Mouse (Mus musculus) fat pad, adult 2 months (tissue): ENCODE data around the gene Limk1.

ENCODE experiments used
- DNase-seq: peaks from one replicate; pipeline ENCODE4 v3.0.0-alpha.2; 2011; ENCODE audit warnings: low read depth, low spot score; ENCODE audit errors: extremely low read depth

The Limk1 gene

DNA sequence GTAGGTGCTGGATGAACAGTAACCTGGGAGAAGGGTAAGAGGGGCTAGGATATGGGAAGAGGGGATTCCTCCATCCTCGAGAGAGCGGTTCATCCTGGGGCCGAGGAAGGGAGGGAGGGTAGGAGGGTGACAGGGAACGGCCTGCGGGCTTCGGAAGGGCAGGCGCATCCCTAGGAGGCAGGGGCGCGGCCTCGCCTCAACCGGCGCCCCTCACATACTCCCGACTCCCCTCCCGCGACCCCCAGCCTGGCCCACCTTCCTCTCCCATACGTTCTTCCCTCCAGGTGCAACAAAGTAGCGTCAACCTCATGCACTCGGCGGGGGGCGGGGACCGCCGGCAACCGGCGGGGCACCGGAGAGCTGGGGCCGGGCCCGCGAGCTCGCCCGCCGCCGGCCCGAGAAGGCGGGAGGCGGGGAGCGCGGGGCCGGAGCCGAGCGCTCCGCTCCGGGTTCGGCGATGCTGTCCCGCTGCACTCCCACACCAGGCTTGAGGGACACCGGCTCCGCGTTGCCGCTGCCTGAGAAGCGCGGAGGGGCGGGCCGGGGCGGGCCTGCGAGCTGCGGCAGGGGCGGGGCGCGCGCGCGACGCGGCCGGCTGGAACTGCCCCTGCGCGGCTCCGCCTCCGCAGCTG is at the start of gene Limk1:
Limk1 (minus strand) TSS at position 513 of the 632 bp plus-strand sequence.
- DNase-seq = no peak

DNA sequence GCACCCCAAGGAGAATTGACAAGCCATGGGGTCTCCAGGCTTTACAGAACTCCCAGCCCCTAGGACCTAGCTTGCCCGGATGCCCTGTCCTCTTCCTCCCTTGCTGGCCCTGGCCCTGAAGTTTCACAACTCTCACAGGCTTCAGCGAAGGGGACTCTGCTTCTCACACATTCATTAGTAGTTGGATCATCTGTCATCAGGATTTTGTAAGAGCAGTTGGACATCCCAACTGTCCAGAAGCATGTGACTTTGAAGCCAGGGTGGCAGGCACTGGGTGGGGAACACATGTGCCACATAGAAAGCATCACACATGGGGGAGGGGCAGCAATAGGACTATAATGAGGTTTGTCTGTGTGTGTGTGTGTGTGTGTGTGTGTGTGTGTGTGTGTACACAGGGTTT is 46.5 kb upstream of the Limk1 start:
- DNase-seq = no peak

DNA sequence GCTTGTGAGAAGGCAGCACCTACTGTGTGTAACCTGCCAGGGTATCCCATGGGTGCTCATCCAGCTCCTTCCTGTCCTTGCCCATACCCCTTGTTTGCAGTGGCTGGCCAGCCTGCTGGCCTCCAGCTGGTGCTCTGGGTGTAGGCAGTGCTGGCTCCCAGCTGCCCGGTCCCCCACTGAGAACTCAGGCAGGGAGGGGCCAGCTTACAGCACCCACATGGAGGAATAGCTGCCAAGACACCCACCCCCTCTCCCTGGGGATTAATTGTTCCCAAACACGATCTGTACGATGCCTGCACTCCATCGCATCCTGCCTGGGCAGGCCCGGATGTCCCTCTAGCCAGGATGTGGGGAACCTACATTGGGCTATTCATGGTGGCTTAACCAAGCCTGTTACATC is 45.7 kb upstream of the Limk1 start:
- peak; percentile 8 for DNase-seq

DNA sequence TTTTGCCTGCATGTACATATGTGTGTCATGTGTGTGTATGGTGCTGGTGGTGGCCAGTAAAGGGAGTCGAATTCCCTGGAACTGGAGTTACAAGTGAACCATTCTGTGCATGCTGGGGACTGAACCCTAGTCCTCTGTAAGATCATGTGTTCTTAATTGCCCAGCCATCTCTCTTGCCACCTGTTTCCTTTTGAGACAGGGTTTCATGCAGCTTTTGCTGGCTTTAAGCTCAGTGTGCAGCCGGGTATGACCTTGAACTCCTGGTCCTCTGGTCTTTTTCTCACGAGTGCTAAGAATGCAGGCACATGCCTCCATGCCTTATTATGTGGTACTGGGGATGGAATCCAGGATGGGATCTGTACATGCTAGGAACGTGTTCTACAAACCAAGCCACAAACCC is 44.8 kb upstream of the Limk1 start:
- no peak for DNase-seq

DNA sequence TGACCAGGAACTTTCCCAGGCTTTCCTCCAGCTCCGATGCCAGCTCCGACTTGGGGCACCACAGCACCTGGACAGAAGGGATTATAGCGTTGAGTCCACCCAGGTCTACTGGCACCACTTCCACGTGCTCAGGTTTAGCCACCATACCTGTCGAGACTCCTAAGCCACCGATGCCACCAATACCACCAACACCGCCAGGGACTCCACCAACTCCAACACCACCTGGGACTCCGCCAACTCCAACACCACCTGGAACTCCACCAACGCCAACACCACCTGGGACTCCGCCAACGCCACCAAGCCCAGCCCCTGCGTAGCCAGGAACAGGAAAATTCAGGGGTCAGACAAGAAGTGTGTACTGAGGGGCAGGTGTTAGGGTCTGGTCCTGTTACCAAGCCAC is 40.7 kb upstream of the Limk1 start:
- no peak for DNase-seq

DNA sequence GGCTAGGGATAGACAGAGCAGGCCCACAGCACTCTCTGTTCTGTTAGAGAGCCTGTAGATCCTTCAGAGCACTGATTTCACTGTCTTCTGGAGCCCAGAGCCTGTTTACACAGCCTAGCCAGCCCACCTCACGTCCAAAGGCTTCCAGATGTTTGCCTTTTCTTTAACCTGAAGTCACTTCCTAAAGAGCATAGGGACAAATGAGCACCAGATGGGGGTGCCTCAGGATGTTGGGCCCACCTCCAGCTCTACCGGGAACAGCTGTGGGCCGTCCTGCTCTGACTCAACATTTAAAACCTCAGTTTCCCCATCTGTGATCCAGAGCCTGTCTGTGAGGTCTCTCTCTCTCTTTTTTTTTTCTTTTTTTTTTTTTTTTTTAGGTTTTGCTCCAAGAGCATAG is 40.1 kb upstream of the Limk1 start:
- DNase-seq = no peak

DNA sequence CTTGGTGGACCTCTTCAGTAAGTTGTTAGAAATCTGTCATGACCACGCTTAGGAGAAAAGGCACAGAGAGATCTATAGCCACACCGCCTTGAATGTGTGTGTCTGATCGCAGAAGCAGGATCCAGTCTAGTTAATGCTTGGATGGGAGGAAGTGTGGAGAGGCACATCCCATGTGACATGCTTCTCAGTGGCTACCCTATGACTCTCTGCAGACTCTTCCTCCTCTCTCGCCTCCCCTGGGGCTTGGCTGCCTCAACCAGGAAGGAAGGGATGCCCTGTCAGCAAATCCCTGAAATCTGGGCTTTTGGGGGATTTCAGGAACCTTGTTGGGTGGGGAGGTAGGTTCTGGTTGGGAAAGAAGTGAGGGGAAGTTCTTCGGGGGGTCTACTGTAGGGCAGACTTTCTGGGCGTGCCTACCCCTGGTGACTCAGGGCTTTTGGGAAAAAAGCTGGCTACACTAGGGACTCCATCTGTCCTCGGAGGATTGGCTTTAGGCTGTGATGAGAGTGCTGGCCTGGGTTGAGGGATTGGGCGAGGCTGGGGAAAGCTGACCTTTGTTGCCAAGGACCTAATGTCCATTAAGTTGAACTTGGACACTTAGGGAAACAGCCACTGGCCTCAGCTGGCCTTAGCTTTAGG is 38.7 kb upstream of the Limk1 start:
- no peak for DNase-seq

DNA sequence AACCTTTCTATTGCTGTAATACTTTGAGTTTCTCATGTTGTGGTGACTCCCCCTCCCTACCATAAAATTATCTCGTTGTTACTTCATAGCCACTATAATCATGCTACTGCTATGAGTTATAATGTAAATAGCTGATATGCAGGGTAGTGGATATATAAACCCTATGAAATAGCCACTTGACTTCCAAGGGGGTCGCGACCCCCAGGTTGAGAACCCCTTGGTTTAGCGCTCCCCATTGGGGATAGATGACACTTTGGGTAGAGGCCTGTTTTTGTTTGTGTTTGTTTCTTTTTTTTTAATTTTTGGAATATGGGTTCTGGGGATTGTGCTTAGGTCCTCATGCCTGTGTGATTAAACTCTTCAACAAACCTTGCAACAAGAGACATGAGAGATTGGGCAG is 36.9 kb upstream of the Limk1 start:
- DNase-seq = no peak

DNA sequence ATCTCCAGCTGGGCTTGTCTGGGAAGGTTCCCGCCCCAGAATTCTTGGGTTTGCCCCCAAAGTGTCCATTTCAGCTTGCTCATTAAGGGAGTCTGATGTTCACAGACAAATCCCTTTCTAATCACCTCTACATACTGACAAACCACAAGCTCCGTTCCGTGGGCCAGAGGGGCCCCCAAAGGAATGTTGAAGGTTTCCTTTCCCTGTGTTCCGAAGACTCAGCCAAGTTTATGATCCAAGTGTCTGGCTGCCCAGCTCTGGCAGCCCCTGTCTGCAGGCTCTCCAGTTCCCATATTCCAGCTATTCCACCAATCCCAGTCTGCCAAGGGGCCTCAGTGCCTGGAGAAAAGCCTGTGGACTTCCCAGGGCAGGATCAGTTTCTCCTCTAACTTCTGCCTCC is 31.7 kb upstream of the Limk1 start:
- DNase-seq = no peak

DNA sequence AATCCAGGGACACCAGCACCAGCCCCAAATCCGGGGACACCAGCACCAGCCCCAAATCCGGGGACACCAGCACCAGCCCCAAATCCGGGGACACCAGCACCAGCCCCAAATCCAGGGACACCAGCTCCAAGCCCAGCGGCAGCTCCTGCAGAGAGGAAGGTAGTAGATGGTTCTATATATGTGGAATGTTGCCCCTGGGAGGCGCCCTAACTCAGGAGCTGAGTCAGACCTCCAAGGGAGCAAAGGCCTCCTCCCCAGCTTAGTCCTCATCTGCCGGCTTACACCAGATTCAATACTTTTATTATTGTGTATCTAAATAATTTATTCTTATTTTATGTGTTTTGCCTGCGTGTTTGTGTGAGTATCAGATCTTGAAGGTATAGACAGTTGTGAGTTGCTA is 22.7 kb upstream of the Limk1 start:
- DNase-seq = no peak

DNA sequence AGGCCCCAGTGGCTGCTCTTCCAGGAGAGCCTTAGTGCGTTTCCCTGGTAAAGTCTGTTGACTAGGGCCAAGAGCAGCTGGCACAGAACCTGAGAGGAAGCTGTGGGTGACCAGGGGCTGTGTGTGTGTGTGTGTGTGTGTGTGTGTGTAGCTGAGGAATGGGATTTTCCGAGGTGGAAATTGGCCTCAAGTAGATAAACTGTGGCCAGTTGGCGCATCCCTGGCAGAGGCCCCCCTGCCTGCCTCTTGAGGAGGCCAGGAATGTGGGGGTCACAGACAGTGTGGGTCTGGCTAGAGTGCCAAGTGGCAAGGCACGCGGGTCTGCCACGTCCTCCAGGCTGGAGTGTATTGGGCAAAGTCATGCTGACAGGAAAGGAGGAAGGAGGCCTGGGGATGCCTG is 20.9 kb upstream of the Limk1 start:
- no peak for DNase-seq

DNA sequence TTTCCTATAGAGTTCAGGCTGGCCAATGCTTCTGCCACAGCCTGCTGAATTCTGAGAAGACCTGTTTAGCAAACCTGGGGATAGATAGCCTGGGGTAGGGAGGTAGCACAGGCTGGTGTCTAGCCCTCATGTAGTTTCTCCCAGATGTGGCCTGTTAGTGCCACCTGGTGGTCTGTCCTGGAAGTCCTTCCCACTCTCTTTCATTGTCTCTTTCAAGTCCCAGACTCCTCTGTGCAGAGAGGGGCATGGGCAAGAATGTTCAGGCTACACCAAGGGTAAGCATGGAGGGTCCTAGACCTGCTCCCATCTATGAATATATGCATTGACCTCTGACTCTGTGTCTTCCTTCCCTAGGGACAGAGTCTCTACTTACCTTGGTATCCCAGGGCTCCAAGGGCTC is 15.8 kb upstream of the Limk1 start:
- DNase-seq = no peak

DNA sequence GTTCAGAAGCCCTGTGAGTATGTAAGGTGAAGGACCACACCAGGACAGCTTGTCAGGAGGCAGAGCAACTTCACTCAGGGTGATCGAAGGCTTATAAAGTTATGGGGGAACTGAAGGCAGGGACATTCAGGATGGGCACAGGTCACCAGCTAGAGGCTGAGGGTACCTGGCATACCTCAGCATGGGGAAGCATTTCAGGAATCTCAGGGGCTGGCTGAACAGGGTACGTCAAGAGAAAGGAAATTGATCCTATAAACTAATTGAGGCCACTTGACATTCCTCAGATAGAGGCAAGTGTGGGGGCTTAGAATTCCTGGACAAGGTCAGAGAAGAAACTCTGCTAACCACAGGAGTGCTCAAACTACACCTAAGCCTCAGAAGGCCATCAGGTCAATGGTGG is 7.1 kb upstream of the Limk1 start:
- DNase-seq = no peak

DNA sequence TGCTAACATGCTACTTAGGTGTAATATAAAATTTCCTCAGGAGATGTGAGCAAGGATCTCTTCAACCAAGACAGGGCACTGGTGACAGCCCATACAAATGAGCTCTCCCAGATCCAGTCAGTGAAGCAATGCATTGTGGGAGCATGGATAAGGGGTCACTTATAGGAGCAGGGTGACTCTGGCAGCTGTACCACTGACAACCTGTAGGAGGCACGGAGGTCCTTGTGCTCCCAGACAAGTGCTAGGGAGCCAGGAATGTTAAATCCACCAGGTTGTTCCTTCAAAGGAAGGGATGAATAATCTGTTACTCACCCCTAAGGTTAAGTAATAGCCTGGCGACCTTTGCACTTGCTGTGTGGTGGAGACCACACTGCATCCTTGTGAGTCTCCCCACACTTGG is 6.7 kb upstream of the Limk1 start:
- DNase-seq = no peak

DNA sequence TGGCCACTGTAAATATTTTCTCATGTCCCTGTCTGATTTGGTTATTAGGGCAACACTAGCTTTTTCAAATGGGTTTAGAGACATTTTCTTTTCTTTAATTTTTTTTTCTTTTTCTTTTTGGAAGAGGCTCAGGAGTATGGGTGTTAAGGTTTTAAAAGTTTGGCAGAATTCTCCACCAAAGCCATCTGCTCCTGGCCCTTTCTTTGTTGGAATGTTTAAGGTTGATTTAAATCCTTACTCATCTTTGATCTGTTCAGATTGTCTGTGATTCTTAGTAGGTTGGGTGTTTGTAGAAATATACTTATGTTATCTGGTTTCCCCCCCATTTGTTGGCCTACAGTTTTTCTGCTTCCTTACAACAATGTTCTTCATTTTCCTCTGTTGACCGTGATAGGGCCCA is 4.3 kb upstream of the Limk1 start:
- DNase-seq = no peak

DNA sequence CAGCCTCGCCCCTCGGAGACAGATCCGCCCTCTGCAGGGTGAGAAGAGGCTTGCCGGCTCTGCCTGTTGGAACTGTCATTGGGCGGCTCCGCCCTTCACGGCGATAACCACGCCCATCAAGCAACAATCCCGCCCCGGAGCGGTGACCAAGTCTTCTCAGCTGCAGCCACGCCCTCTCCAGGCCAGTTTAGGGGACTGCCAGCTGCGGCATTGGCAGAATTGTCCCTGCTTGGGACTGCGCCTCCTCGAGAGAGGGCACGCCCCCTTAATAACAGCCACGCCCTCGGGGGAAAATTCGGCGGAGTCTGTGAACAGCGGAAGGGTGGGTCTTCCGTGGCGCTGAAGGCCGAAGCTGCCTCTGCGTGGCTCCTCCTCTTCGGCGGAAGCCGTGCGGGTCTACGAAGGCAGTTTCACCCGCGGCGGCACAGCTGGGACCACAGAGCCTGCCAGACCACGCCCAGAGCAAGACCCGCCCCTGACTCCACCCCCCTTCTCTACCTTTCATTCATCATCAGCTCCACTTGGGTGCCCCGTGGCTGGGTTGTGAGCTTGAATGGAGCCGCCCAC is 403 bp upstream of the Limk1 start:
- peak; percentile 76 for DNase-seq

DNA sequence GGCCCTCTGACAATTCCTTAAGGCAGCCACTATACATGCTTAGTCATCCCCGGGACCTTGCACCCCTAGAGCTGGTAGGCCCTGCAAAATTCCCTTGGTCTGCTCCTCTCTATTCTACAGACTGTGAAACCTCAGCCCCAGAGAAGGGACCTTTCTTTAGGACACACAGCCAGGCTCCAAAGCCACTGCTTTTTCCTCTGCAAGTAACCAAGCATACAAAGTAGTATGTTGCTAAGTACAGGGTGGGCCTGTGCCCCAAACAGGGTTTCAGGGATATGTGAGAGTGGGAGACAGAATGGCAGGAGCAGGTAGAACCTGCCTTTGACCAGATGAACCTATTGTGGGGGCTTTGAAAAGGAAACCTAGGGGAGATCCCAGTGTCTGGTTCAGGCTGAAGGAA is 1.2 kb downstream of the Limk1 start:
- DNase-seq = no peak

DNA sequence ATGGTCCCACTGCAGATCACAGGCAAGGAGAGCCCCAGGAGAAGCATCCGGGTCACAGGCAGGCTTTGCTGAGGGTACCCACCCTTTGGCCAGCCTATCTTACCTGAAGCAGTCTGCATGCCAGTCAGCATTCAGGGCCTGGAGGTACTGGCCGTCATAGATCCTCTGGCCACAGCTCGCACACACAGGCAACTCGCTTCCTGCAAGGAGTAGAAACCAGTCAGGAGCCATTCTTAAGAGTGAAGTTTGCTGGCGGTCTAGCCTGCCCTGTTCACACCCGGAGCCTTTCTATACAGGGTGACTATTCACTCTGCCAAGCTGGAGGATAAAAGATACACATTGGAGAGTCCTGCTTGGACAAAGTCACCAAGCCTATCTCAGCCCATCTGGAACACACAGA is 1.9 kb downstream of the Limk1 start:
- no peak for DNase-seq

DNA sequence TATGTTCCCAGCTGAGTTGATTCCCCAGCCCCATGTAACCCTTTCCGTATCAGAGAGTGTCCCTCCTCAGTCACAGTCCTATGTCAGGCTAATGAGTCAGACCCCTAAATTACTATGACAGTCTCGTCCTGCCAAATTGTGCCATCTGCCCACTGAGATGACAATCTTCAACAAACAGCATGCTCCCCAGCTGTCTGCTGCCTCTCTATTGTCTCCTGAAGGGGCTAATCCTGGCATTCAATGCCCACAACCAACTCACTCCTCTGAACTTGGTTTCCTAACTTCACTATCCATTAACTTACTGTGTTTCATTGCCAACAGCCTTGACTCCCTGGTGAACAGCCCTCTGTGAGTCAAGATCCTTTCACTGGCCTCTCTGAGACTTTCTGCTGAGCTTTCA is 4.0 kb downstream of the Limk1 start:
- no peak for DNase-seq

DNA sequence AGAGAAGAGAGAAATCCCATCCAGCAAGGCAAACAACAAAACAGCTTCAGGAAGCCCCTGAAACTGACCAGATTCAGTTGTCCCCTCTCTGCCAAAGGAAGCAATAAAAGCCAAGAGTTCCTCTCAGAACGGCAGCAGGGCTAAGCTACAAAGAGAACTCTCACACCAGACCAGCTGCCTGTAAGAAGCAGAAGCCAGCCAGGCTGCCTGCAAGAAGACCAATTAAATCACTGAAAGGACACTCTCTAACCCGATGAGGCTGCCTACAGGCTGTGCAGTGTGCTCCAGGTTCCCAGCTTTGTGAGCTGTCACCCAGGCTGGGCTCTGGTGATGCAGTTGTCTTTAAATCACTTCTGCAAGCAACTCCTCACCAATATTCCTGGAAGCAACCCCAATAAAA is 4.6 kb downstream of the Limk1 start:
- no peak for DNase-seq

DNA sequence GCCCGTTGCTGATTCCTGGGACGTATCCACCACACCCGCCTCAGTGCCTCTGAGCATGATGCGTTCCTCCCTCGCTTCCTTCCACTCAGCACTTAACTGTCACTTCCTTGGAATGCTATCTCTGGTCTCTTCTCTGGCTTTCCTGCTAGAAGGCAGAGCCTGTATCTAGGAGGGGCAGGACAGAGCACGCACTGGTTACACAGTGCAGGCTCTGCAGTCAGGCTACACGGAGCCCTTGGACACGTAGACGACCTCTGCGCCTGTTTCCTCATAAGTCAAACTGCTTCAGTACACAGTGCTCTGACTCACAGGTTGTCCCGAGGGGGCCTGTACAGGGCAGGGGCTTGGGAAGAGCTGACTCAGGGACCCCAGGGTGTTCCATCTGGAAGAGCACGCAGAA is 8.2 kb downstream of the Limk1 start:
- DNase-seq = no peak

DNA sequence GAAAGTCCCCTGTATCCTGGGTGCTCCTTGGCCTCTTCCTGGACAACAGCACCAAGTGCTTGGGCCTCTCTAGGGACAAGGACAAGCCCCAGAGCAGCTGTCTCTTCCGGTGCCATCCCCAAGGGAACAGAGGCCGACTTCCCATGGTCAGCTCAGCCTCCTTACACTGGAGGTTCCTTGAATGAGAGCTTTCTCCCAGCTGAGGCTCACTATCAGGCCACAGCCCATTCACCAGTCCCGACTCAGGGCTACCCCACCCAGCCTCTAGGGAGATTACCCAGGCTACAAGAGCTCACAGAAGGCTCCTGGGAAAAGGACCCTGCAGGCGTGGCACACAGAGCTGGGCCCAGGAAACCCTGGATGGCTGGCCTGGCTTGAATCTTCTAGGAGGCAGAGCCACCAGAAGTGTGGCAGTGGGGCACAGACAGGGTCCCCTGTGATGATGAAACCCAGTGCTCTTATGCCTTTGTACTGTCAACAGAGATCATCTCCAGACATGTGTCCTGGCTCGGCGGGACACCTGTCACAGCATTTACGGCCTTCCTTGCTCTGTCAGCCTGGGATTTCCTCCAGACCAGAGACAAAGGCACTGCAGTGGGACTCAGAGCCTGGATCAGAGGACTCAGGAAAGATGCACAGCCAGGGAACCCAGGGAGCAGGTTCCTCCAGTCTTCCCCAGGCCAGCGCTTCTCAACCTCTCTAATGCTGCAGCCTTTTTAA is 9.4 kb downstream of the Limk1 start:
- no peak for DNase-seq
